Mouse (Mus musculus) layer of hippocampus, postnatal 36 days (tissue): ENCODE measurements around the gene Pdss2. TPM values are rescaled to one million over a fixed set of nuclear protein-coding genes. Genes with fewer than 3 reads are reported as not detected.

ENCODE experiments used
- DNase-seq, 2 experiments: peaks; one replicate each; pipeline ENCODE4 v3.0.0; 2022
- total RNA-seq, 2 experiments: library from RNA; stranded (reverse); gene quantifications; 2 replicates each; pipeline ENCODE4 v1.2.3; 2021

Gene Pdss2
- total RNA-seq, 2 experiments from 2014 or later = 14.0 to 19.2 TPM

DNA sequence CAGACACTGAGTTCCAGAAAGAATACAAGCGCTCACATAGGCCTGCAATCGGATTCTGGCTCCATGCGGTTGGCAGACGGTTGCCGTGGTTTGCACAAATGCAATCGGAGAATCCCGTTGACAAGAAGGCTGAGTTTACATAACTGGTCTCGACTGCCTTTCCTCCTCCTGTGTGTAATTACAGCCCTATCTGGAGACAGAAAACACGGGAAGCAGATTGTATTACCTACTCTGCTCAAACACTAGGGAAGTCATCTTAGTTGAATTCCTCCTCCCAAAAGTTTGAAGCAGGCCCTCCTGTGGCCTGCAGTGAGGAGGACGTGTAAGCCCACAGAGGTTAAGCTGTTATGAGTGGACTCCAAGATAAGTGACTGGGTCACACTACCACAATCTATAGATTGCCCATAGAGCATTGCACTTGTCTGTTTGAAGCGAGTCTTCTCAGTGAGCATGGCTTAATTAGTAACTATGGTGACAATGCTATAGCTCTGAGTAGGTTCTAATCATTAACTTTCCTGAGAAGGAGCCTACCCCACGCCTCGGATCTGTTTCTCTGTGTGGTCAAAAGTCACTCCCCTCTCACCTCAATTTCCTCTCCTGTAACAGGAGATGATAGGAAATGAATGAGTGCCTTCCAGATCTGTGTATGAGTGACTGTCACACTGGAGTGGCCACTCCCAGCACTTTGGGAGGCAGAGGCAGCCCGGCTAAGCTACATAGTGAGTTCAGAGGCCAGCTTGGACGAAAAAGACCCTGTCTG lies 219.9 kb downstream of the Pdss2 start:
- DNase-seq = no peak

DNA sequence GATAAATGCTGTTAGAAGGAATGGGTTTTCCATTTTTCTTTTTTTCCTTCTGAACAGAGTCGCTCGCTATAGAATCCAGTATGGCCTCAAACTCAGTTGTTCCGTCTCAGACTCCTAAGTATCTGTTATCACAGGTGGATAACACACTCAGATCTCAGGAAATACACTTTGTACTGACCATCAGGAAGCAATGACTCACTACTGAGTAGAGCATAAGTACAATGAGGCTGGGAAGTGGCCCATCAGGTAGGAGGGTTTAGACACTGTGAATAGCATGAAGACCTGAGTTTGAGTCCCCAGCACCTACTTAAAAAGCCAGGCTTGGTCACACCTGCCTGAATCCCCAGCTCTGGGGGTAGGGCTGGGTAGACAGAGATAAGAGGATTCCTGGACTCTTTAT lies 227.4 kb downstream of the Pdss2 start:
- no peak for DNase-seq

GRCm38 (mm10) chr10:43451848-43452662 lies 230.8 kb downstream of the Pdss2 start:
- DNase-seq = peak; percentile 60

DNA sequence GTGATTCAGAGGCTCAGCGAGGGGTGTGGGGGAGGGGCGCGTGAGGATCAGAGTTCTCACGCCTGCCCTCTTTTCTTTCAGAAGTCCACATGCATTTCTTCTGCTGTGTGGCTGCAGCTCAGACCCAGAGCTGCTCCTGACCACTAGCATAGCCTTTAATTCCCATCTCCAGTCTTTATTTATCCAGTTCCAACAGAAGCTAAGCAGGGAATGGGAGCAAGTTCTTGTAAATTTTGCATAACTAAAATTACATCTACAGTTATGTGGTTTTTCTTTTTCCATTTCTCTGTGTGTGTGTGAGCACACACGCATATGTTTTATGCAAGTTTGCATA lies 231.3 kb downstream of the Pdss2 start:
- DNase-seq = no peak

- no peak for DNase-seq
Observed at GRCm38 (mm10) chr10:43454219-43454618, 232.9 kb downstream of the Pdss2 start.

- DNase-seq = no peak
Observed at GRCm38 (mm10) chr10:43454671-43455070, 233.4 kb downstream of the Pdss2 start.

GRCm38 (mm10) chr10:43462821-43463220 lies 241.5 kb downstream of the Pdss2 start:
- no peak for DNase-seq

DNA sequence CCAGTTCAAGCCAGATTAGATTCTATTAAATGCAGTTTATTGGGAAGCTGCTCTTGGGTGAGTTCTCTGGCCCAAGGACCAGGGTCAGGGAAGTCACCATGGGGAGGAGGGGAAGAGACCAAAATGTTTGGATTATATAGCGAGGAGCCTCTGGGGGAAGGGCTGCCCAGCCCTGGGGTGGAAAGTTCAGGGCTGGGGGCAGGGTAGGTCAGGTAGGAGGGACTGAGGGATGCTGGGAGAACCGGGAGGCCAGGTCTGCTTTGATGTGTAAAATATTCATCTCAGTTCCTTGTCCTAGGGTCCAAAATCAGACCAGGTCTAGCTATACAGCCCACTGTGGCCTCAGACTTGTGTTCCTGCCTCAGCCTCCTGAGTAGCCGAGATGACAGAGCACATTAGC lies 241.9 kb downstream of the Pdss2 start:
- DNase-seq = no peak

- no peak for DNase-seq
Observed at GRCm38 (mm10) chr10:43466223-43466622, 244.9 kb downstream of the Pdss2 start.

- no peak for DNase-seq
Observed at GRCm38 (mm10) chr10:43467659-43468058, 246.4 kb downstream of the Pdss2 start.

GRCm38 (mm10) chr10:43468293-43468692 lies 247.0 kb downstream of the Pdss2 start:
- DNase-seq = no peak

DNA sequence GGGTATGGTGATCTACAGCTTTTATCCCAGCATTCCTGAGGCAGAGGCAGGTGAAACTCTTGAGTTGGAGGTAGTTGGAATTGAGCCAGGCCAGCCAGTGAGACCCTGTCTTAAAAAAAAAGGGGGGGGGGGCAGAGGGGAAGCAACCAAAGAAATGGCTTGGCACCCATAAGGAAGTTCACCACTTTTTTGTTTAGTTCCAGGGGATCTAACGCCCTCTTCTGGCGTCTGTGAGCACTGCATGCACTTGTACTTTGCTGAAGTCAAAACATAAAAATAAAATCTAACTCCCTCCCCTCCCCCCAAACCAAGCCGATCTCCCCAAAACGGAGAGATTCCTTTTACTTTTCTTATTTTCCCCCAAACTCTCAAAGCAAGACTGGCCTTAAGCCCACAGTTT lies 254.1 kb downstream of the Pdss2 start:
- no peak for DNase-seq

- no peak for DNase-seq
Observed at GRCm38 (mm10) chr10:43477459-43477858, 256.2 kb downstream of the Pdss2 start.

- peak; percentile 40 for DNase-seq
Observed at GRCm38 (mm10) chr10:43477865-43478681, 256.8 kb downstream of the Pdss2 start.

GRCm38 (mm10) chr10:43478751-43479435 lies 257.6 kb downstream of the Pdss2 start, which contains the start of gene Bend3:
Gene Bend3 (plus strand): TSS chr10:43478831.
- peak; percentile 59 to 64 for DNase-seq

GRCm38 (mm10) chr10:43479436-43480157 lies 258.3 kb downstream of the Pdss2 start:
- DNase-seq = peak; percentile 83 to 84

GRCm38 (mm10) chr10:43480227-43480849 lies 259.1 kb downstream of the Pdss2 start:
- DNase-seq = no peak

GRCm38 (mm10) chr10:43481179-43481578 lies 259.9 kb downstream of the Pdss2 start:
- no peak for DNase-seq

DNA sequence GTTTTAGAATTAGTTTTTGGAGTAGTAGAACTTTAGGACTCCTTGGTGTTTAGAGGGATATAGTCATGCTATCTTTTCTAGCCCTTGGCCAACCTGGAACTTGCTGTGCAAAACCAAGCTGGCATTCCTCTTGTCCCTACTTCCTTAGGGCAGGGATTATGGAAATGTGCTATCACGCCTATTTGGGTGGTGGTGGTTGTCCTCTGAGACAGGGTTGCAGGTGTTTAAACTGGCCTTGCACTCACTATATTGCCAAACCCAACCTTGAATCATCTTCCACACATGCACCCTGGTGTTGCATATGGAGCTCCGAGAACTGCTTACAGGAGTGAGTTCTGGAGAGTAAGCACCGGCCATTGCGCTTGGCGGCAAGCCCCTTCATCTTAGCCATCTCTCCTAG lies 260.7 kb downstream of the Pdss2 start:
- DNase-seq = no peak

- DNase-seq = no peak
Observed at GRCm38 (mm10) chr10:43483426-43483995, 262.2 kb downstream of the Pdss2 start.
